Mouse (Mus musculus) erythroid progenitor cell, adult 5-6 weeks (primary cell): ENCODE results near the gene 1110051M20Rik. TPM values are rescaled to one million over a fixed set of nuclear protein-coding genes. Genes with fewer than 3 reads are reported as not detected.
"Not testable (repeated sequence)": the region's sequence is repeated elsewhere in the genome, so short reads cannot be mapped to it uniquely, and the experiment has no call there.

Source experiments
- ATAC-seq: replicated peaks from 2 replicates; pipeline ENCODE4 v1.8.0; 2016; ENCODE audit warnings: moderate number of reproducible peaks, mild to moderate bottlenecking, moderate TSS enrichment, inconsistent platforms; ENCODE audit not compliant: poor library complexity, low FRiP score, severe bottlenecking
- total RNA-seq, 2 experiments: library from RNA; stranded (forward) in 1 of 2; stranded (reverse) in 1 of 2; fragments of 150-400 nt in 1 of 2; fragments of 186-747, 209-891 nt in 1 of 2; gene quantifications; 2 replicates each; pipeline versions ENCODE4 v1.2.3 to v1.2.4; 2015 to 2017; ENCODE audit warnings: low replicate concordance in 2 of 2

Gene 1110051M20Rik
- total RNA-seq (2015; ENCODE audit: low replicate concordance): 1.4 and 3.8 TPM in 2 replicates
- 1.2 and 4.0 TPM in 2 replicates for total RNA-seq (2017; ENCODE audit: low replicate concordance)

DNA sequence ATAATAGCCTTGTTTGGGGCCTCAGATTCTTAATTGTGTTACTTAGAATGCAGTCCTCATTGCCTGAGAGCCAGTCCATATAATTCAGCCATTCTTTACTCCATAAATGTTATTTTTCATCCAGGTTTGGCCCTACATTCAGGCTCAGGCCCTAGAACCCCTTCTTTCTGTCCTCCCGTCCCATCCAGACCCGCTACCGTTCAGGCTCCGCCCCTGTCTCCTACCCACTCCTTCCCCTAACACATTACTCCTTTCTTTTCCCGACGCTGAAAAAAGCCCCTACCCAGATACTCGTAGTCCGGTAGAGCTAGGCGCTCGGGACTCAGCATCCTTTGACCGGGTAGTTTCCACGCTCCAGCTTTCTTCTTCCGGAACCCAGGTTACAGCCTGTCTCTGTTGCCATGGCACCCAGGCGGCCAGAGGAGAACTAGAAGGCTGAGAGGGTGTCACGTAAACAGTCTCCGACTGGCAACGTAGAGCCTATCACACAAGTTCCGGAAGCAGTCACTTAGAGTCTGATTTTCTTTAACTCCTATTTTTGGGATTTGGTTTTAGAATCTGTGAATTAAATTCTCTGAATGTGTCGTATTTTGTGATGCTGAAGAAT is at the start of gene 1110051M20Rik:
Gene 1110051M20Rik, minus strand, starts transcription at position 419 of the 607 bp plus-strand sequence.
- ATAC-seq: peak; percentile 81

DNA sequence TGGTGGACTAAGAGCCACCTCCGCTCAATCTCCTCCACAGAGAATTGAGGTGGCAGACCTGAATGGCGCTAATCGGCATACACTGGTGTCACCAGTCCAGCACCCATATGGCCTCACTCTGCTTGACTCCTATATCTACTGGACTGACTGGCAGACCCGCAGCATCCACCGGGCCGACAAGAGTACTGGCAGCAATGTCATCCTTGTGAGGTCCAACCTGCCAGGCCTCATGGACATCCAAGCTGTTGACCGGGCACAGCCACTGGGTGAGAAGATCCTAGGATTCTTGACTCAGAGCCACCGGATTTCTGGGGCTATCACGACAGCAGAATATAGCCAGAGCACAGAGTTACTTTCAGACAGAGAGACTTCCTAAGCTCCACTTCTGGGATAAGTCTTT is 49.5 kb upstream of the 1110051M20Rik start:
- ATAC-seq: no peak

DNA sequence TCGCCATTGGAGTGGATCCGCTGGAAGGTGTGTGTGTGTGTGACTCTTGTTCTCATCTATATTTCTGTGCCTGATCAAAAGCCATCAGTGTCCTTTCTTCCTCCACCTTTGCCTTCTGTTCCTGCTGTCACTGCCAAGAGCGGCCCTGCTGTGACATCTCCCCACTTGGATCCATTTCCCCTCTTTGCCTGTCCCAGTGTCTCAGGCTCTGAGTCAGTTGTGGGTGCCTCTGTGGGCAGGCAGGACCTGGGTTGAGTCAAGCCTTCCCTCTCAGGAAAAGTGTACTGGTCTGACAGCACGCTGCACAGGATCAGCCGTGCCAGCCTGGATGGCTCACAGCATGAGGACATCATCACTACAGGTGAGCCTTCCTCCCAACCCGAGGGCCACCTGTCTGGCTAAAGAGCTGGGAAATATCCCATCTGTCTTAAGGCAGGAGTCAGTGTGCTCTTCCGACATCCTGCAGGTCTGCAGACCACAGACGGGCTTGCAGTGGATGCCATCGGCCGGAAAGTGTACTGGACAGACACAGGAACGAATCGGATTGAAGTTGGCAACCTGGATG is 47.6 kb upstream of the 1110051M20Rik start:
- no peak for ATAC-seq

DNA sequence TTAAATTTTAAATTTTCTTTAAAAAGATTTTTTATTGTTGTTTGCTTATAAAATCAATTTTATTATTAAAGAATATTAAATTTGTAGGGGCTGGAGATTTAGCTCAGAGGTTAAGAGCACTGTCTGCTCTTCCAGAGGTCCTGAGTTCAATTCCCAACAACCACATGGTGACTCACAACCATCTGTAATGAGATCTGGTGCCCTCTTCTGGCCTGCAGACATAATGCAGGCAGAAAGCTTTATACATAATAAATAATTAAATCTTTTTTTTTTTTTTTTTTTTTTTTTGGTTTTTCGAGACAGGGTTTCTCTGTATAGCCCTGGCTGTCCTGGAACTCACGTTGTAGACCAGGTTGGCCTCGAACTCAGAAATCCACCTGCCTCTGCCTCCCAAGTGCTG is 42.8 kb upstream of the 1110051M20Rik start:
- ATAC-seq: not testable (repeated sequence)

DNA sequence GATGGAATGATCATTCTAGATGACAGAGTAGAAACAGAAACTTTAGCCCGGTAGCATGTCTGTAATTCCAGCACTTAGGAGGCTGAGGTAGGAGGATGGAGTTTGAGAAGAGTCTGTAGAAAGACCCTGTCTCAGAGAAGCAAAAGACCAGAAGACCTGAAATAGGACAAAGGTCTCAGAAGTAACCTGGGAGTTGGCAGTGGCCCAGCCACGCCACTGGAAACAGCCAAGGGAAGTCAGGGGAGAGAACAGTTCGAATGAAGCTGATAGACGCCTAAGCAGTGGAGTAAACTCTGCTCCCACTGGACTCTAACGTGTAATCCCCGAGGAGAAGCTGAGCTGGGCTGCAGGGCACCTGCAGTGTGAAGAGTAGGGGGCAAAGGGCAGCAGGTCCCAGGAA is 40.8 kb upstream of the 1110051M20Rik start:
- no peak for ATAC-seq

DNA sequence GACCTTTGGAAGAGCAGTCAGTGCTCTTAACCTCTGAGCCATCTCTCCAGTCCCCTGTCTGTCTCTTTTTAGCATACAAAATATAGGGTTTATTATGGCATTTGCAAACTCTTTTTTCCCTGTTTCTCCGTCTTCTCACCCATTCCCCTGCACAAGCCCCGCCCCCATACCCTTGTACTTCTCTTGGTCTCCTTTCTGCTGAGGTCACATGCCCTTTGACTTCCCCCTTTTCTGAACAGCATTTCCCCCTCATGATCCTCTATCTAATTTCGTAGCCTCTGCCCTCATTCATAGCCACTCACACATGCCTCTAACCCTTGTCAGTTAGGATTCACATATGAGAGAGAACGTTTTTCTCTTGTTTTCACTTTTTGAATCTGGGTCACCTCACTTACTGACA is 40.2 kb upstream of the 1110051M20Rik start:
- no peak for ATAC-seq

DNA sequence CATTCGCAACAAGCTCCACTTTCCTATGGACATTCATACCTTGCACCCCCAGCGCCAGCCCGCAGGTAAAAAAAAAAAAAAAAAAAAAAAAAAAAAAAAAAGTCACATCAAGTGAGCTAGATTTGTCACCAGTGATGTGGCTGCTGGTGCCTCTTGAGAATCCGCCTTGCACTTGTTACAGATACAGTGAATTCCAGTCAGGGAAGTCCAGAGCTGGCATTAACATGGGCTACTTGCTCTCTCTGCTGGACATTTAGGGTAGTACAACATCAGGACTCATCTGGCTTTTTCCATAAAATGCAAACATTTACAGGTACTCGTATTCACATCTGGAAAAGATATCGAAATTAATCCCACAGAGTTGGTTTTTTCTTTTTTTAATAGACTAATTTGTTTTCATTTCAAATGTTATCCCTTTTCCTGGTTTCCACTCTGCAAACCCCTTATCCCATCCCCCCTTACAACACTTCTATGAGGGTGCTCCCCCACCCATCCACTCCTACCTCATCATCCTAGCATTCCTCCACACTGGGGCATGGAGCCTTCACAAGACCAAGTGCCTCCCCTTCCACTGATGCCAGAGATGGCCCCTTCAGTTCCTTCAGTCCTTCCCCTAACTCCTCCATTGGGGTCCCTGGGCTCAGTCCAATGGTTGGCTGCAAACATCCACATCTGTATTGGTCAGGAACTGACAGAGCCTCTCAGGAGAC is 36.5 kb upstream of the 1110051M20Rik start:
- ATAC-seq: peak; percentile 67; the same call in 1 of the 2 replicates

DNA sequence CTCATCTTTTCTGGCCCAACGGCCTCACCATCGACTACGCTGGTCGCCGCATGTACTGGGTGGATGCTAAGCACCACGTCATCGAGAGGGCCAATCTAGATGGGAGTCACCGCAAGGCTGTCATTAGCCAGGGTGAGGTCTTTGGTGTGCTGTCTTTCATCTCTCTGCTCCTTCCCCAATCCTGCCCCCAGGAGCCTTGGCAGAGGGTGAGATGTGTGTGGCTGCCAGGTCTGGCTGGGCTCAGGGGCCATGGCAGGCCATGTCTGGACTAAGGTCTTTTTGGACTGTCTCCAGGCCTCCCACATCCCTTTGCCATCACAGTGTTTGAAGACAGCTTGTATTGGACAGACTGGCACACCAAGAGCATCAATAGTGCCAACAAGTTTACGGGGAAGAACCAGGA is 35.9 kb upstream of the 1110051M20Rik start:
- ATAC-seq: no peak

DNA sequence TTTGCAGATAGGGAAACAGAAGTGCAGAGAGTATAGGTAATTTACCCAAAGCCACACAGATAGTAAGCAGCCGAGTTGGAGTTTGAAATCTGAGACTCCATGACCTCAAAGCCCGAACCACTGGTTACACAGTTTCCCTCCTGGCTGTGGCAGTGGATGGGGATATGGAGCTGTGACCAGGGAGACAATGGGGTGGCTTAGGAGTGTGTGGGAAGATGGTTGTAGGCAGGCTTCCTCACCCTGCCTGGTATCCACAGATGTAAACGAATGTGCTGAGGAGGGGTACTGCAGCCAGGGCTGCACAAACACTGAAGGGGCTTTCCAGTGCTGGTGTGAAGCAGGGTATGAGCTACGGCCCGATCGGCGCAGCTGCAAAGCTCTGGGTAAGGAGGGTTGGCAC is 32.3 kb upstream of the 1110051M20Rik start:
- ATAC-seq: no peak

DNA sequence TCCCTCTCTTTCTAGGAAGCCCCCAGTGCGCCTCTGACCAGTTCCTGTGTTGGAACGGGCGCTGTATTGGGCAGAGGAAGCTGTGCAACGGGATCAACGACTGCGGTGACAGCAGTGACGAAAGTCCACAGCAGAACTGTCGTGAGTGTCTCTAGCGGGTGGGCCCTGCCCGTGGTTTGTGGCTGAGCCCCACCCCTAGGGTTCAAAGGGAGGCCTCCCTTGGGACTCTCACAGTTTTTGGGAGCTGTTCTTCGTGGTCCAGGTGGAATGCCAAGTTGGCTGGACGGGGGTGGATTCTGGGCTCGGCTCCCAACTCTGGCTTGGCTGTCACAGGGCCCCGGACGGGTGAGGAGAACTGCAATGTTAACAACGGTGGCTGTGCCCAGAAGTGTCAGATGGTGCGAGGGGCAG is 31.8 kb upstream of the 1110051M20Rik start:
- no peak for ATAC-seq

DNA sequence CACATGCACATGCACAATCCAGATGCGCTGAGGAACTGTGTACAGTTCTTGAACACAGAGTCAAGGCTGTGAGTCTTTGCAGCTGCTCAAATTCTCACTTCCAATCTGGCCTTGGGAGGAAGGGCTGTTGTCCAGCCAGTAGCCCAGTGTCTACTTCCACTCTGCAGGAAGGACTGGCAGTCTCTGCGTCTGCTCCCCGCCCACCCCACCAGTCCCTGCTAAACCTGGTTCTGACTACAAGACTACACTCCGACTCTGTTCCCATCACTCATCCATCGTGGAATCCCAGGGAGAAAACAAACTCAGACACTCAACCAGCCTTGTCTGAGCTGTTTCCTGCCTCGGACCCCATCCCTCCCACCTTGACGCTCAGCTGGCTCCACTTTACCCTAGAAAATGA is 31.3 kb upstream of the 1110051M20Rik start:
- ATAC-seq: no peak

DNA sequence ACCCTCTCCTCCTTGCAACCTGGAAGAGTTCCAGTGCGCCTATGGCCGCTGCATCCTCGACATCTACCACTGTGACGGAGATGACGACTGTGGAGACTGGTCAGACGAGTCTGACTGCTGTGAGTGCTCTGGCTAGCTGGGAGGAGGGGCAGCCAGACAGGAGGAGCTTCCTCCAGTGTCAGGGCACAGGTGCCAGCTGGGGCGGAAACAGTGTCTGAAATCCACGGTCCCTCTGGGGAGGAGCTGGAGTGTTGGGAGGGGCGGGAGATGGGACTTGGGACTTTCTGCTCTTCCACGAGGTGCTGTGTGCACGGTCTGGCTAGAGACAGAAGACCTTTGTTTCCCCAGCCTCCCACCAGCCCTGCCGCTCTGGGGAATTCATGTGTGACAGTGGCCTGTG is 29.9 kb upstream of the 1110051M20Rik start:
- ATAC-seq: no peak

DNA sequence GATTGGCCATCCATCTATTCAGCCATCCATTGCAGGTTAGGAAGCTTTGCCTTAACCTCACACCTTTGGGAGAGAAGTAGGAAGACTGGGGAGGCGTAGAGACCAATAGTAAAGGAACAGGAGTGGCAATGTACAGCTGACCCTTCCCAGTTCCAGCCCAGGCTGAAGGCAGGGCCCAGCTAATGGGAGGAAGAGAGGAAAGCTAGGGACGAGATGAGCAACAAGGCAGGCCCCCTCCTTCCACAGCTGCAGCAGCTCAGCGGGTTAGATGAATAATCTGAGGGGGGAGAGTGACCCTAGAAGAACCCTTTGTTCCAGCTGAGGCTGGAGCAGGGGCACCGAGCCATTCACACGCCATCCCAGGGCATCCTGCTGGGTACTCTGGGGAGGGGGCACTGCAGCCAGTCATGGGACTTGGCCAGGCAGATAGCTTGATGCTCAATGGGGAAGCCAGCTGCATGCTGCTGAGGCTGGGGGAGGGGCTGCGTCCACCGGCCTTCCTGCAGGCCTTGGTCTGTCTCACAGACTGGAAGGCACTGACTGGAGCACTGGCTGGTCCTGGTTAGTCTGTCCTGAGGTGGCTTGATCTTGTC is 25.6 kb upstream of the 1110051M20Rik start:
- ATAC-seq: no peak

DNA sequence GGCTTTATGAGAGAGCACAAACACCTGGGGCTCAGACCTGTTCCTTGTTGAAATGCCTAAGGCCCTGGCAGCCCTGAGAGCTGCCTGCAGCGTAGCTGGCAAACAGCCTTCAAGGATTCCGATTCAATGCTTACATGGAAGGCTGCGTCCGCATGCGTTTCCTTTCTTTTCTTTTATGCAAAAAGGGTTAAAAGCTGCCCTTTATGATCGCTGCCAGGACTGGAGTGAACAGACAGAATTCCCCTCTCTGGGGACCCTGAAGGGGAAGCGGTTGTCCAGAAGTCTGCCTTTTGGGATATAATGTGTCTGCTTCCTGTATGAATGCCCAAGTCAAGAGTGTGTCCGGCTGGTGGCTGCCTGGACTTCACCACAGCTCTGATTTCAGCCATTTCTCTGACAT is 23.1 kb upstream of the 1110051M20Rik start:
- ATAC-seq: no peak

DNA sequence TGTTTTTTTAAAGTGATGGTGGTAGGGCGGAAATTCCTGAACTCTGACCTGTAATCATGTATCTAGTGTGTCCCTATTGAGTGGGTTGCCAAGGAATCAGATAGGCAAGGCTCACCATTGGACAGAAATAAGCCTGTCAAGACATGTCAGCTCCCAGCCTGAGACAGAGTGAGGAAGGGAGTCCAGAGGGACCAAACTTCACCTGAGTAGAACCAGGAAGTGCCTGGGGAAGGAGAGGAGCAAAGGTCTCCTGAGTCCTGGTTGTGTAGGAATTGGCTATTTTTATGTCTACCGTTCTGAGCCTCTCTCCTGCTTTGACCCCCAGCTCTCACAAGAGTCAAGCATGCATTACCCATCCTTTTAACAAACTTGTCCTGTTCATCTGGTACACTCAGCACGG is 21.4 kb upstream of the 1110051M20Rik start:
- no peak for ATAC-seq

DNA sequence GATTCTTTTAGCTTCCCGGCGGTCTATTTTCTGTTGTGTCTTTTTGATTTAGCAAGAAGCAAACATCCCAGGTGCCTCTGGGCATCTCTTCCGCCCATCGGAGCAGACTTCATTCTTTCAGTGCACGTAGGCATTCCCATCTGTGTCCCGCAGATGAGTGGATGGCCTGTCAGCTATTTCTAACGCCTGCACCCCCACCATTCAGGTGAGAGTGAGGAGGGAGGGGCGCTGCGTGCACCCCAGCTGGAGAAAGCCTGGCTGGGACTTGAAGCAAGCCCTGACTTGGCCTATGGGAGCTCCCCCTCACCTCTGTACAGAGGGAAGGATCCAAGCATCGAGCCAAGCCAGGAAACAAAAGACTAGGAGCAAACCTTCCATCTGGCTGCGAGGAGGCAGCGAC is 18.2 kb upstream of the 1110051M20Rik start:
- no peak for ATAC-seq

DNA sequence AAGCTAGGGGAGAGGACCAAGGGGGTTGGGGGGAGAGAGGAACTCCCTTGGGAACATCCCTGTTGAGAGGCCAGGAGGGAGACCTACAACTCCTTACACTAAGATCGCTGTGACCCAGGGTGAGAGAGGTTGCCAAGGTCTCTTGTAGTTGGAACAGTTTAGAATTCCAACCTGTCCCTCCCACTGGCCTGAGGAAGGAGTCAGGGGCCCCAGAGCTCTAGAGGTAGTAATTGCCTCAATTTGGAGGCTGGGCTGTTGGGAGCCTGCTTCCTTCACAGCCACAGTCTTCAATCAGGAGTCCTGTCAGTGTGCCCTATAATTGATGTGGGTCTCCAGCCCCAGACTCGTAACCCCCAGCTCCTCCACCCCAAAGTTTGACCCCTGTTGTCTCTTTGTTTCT is 17.7 kb upstream of the 1110051M20Rik start:
- ATAC-seq: no peak

DNA sequence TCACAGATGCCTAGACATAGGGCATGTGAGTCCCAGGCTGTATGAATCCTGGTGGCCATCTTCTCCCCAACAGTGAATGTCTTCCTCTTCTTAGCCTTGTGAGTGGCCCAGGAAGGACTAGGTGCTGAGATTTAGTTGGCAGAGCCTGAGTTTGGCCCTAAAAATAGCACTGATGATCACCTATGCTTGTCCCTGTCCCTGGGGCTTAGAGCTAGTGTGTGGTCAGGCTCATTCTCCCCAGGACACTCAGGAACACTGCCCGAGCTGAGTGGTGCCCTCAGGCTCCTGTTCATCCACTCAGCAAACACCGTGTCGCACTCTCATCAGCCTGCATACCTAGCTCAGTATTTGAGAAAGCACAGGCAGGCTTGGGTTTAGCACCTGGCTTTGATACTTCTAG is 16.8 kb upstream of the 1110051M20Rik start:
- ATAC-seq: no peak

DNA sequence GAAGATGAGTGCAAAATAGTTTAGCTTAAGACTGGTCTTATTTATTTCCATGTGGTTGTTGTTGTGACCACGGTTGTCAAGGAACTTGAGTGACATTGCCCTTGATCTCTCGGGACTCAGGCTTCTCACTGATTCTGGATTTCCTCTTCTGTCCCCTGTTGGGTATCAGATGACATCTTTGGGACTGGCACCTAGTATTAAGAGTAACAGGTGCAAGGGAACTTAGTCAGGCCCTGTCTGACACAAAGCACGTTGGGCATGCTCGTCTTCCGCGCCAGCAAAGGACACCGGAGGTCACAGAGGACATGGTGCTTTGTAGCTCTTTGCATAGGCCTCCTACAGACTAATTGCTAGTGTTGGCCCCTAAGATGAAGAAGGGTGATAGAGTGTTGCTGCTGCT is 16.3 kb upstream of the 1110051M20Rik start:
- ATAC-seq: no peak

DNA sequence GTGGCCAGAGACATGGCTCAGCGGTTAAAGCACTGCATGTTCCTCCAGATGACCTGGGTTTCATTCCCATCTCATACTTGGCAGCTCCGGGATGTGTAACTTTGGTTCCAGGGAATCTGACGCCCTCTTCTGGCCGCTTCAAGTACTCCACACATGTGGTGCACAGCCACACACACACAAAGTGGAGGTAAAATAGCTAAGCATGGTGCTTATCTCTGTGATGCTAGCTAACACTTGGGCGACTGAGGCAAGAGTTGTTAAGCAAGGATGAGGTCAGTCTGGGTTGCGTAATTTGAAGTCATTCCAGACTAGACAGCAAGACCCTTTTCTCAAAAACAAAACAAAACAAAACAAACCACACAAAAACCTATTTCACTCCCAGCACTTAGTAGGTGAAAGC is 15.6 kb upstream of the 1110051M20Rik start:
- no peak for ATAC-seq
